Mouse (Mus musculus) forebrain, embryonic 14.5 days (tissue): ENCODE data around the gene Mrpl39. TPM values are rescaled to one million over a fixed set of nuclear protein-coding genes. Genes with fewer than 3 reads are reported as not detected.

ENCODE experiments used
- ATAC-seq: fragments of 200-750 bp; cut with Nextera tagmentation; 2 replicates; pipeline ENCODE4 v1.8.0; 2017; ENCODE audit warnings: mild to moderate bottlenecking, moderate library complexity
- DNase-seq: peaks from one replicate; pipeline ENCODE4 v3.0.0-alpha.2; 2015; ENCODE audit warnings: low spot score
- H3K27ac ChIP-seq: fragments of 300-500 bp; sonication (generic); 2 replicates; pipeline ENCODE4 v1.5.1; 2014; ENCODE audit warnings: low read depth, mild to moderate bottlenecking, control low read depth, low read length, moderate library complexity
- H3K27me3 ChIP-seq: fragments of 300-500 bp; sonication (generic); replicated peaks from 2 replicates; pipeline ENCODE4 v1.6.1; 2014; ENCODE audit warnings: low read length, control low read depth, mixed read lengths; ENCODE audit not compliant: control insufficient read depth, insufficient read depth
- H3K36me3 ChIP-seq: fragments of 300-500 bp; sonication (generic); 2 replicates; pipeline ENCODE4 v1.6.1; 2014; ENCODE audit warnings: low read length, control low read depth; ENCODE audit not compliant: control insufficient read depth, insufficient read depth
- H3K4me1 ChIP-seq: fragments of 300-500 bp; sonication (generic); 2 replicates; pipeline ENCODE4 v1.6.1; 2014; ENCODE audit warnings: antibody characterized with exemption, low read length, control low read depth; ENCODE audit not compliant: control insufficient read depth, insufficient read depth
- H3K4me2 ChIP-seq: fragments of 300-500 bp; sonication (generic); 2 replicates; pipeline ENCODE4 v1.6.1; 2014; ENCODE audit warnings: mild to moderate bottlenecking, control low read depth, low read length
- H3K4me3 ChIP-seq: fragments of 300-500 bp; sonication (generic); 2 replicates; pipeline ENCODE4 v1.5.1; 2014; ENCODE audit warnings: low read depth, low read length, control low read depth
- H3K9ac ChIP-seq: fragments of 300-500 bp; sonication (generic); 2 replicates; pipeline ENCODE4 v1.6.1; 2014; ENCODE audit warnings: mild to moderate bottlenecking, low read length, control low read depth, moderate library complexity
- H3K9me3 ChIP-seq: fragments of 300-500 bp; sonication (generic); replicated peaks from 2 replicates; pipeline ENCODE4 v1.6.1; 2016; ENCODE audit warnings: low read length, control low read depth, mixed read lengths; ENCODE audit not compliant: control insufficient read depth
- WGBS: fragments of 180-500 bp; shearing (Covaris S2); extraction: QIAGEN DNeasy Blood & Tissue Kit; methylation state at CpG from one replicate; pipeline ENCODE4 v1.1.7; 2014; 5-methylcytosine and 5-hydroxymethylcytosine counted together
- polyA plus RNA-seq: library from polyadenylated mRNA; unstranded; fragments of >200 nt; fragmentation: Nextera tagmentation; extraction: Ambion mirVana; gene quantifications from 2 replicates; pipeline ENCODE4 v1.2.1, GENCODE M21; 2014

The Mrpl39 gene
- polyA plus RNA-seq = 35.4 and 43.7 TPM in 2 replicates

- Histone ChIP-seq H3K4me3 (peak within 1 kb of the TSS; percentile 61), H3K27ac (peak within 1 kb of the TSS; percentile 46; the same call in 1 of the 2 replicates), H3K9me3 (no peaks in the 10 kb centered on the region), H3K27me3 (no peaks in the 10 kb centered on the region), H3K4me1 (peaks cover 5% of the 10 kb centered on the region), H3K9ac (peak within 1 kb of the TSS; percentile 70), H3K36me3 (peaks cover 17% of the 10 kb centered on the region), H3K4me2 (peak within 1 kb of the TSS; percentile 58)
- under 1% methylated on average over 65 of the region's 66 CpGs for WGBS
- DNase-seq (peak; percentile 97), ATAC-seq (peak; percentile 99)
Measured at GRCm38 (mm10) chr16:84735166-84736105, at the start of gene Mrpl39. Mrpl39 (minus strand) TSS chr16:84735742.

DNA sequence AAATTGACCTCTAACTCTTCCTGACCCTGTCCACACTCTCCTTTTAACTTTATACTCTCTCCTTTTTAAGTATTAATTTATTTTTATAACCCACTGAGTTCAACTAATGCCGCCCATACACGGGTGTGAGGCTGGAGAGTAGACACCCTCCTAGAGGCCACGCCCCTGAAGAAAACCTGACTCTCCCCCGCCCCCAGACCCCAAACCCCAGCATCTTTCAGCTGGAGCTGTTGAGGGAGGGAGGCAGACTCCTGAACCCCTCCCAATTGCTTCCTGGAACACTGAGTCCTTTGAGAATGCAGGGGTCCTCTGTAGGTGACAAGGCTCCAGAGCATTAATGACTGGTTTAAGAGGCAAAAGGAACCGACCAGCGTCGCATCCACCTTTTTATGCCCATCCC lies 49.4 kb upstream of the Mrpl39 start:
- Histone ChIP-seq H3K4me2 (no peak overlapping the region), H3K9ac (no peak overlapping the region), H3K27me3 (no peaks in the 10 kb centered on the region), H3K4me1 (0 out of 2 replicates have a peak, but pooled peaks cover 3% of the 10 kb centered on the region), H3K4me3 (no peak overlapping the region), H3K27ac (no peak overlapping the region), H3K9me3 (no peaks in the 10 kb centered on the region), H3K36me3 (no peaks in the 10 kb centered on the region)
- no peak for DNase-seq
- no peak for ATAC-seq
- WGBS = 7% methylated on average over 7 of the region's 7 CpGs

DNA sequence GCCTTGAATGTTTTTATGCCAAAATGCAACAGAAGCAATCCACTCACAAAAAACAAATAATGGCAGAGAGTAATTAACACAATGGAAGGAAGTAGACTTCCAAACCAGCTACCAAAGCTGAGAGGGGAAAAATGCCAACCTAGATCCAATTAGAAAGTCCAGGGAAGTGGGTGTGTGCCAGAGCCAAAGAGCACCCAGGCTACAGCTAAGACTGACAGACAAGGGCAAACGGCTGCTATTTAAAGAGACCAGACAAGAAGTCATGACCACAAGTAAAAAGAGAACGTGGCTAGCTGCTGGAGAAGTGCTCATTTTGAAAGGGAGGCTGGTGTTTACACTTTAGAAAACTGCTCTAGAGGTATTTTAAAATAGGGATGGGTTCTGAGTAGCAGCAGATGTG lies 47.7 kb upstream of the Mrpl39 start:
- WGBS = 45% methylated on average over 2 of the region's 2 CpGs
- Histone ChIP-seq H3K9ac (no peak overlapping the region), H3K4me2 (no peak overlapping the region), H3K4me1 (0 out of 2 replicates have a peak, but pooled peaks cover 3% of the 10 kb centered on the region), H3K4me3 (no peak overlapping the region), H3K27me3 (no peaks in the 10 kb centered on the region), H3K36me3 (no peaks in the 10 kb centered on the region), H3K27ac (no peak overlapping the region), H3K9me3 (0 out of 2 replicates have a peak, but pooled peaks cover 2% of the 10 kb centered on the region)
- DNase-seq (no peak), ATAC-seq (no peak)

GRCm38 (mm10) chr16:84779718-84780117 lies 44.2 kb upstream of the Mrpl39 start:
- H3K4me2 ChIP-seq = no peak overlapping the region
- H3K4me3 ChIP-seq = no peak overlapping the region
- H3K27me3 ChIP-seq = no peaks in the 10 kb centered on the region
- H3K9me3 ChIP-seq = 0 out of 2 replicates have a peak, but pooled peaks cover 2% of the 10 kb centered on the region
- DNase-seq (no peak), ATAC-seq (no peak)
- H3K9ac ChIP-seq = no peak overlapping the region
- H3K36me3 ChIP-seq = no peaks in the 10 kb centered on the region
- WGBS = 86% methylated on average over 5 of the region's 5 CpGs
- H3K4me1 ChIP-seq = 0 out of 2 replicates have a peak, but pooled peaks cover 8% of the 10 kb centered on the region
- H3K27ac ChIP-seq = no peak overlapping the region

DNA sequence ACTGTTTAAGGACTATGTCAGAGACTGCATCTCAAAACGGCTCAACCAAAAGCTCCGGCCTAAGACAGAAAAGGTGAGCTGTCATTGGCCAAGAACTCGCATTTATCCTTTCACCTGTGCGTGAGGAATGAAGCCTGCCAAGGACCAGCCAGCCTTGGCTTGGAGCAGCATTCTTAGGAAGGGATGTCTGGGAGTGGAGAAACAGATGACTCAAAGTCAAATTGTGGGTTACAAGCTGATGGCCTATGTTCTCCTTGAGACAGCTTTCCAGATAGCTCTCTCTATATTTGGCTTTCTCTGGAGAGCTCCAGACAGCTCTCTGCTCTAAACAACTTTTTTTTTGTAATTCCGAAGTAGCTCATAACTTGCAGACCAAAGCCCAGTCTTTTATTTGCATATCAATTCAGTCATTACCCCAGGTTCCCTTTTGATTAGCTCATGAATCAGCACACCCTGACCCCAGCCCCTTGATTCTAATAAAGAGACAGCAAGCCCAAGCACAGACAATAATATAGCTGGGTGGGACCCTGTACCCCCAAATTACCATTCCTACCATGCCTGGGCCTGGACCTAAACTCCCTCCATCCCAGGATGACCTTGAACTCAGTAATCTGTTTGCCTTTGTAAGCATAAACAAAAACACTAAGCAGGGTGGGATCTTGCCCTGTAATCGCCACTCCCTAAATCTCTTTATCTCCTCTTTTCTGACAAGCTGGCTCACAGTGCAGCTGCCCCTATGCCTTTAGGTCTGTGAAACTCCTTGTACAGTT lies 43.5 kb upstream of the Mrpl39 start:
- DNase-seq (no peak), ATAC-seq (no peak)
- no peak overlapping the region for H3K4me3 ChIP-seq
- H3K9ac ChIP-seq = no peak overlapping the region
- no peaks in the 10 kb centered on the region for H3K27me3 ChIP-seq
- 0 out of 2 replicates have a peak, but pooled peaks cover 2% of the 10 kb centered on the region for H3K9me3 ChIP-seq
- H3K4me2 ChIP-seq = no peak overlapping the region
- no peaks in the 10 kb centered on the region for H3K36me3 ChIP-seq
- WGBS = 78% methylated on average over 6 of the region's 6 CpGs
- H3K27ac ChIP-seq = no peak overlapping the region
- H3K4me1 ChIP-seq = 0 out of 2 replicates have a peak, but pooled peaks cover 8% of the 10 kb centered on the region

GRCm38 (mm10) chr16:84778431-84778830 lies 42.9 kb upstream of the Mrpl39 start:
- Histone ChIP-seq H3K27ac (no peak overlapping the region), H3K4me1 (0 out of 2 replicates have a peak, but pooled peaks cover 8% of the 10 kb centered on the region), H3K9me3 (0 out of 2 replicates have a peak, but pooled peaks cover 2% of the 10 kb centered on the region), H3K9ac (no peak overlapping the region), H3K4me2 (no peak overlapping the region), H3K4me3 (no peak overlapping the region), H3K27me3 (no peaks in the 10 kb centered on the region), H3K36me3 (no peaks in the 10 kb centered on the region)
- ATAC-seq (no peak), DNase-seq (no peak)
- 93% methylated on average over 6 of the region's 6 CpGs for WGBS

GRCm38 (mm10) chr16:84776089-84776784 lies 40.7 kb upstream of the Mrpl39 start:
- H3K36me3 ChIP-seq = no peaks in the 10 kb centered on the region
- H3K4me1 ChIP-seq = 0 out of 2 replicates have a peak, but pooled peaks cover 5% of the 10 kb centered on the region
- H3K27me3 ChIP-seq = no peaks in the 10 kb centered on the region
- DNase-seq (no peak), ATAC-seq (no peak)
- 0 out of 2 replicates have a peak, but pooled peaks cover 2% of the 10 kb centered on the region for H3K9me3 ChIP-seq
- no peak overlapping the region for H3K9ac ChIP-seq
- peak overlapping the region; percentile 91 for H3K4me2 ChIP-seq
- WGBS = 48% methylated on average over 7 of the region's 7 CpGs
- H3K4me3 ChIP-seq = peak overlapping the region; percentile 69; the same call in 1 of the 2 replicates
- H3K27ac ChIP-seq = no peak overlapping the region

DNA sequence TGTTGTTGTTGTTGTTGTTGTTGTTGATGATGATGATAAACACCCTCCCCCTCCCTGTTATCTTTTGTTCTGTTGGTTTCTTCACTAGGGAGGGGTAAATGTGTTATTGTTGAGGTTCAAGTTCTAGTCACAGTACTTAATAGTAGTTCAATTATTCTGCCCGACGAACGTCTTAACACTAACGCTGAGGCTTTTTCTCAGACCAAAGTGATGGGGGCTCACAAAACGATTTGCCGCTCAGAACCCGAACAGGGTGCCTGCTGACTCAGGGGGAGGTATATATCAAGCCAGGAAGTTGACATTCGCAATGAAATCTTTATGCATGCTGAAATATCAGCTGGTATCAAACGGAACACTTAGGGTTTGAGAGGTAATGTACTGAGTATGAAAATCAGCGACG lies 39.8 kb upstream of the Mrpl39 start:
- H3K27me3 ChIP-seq = no peaks in the 10 kb centered on the region
- H3K4me3 ChIP-seq = peak overlapping the region; percentile 69
- H3K27ac ChIP-seq = 0 out of 2 replicates have a peak overlapping the region, but pooled peaks have one; percentile 90
- no peaks in the 10 kb centered on the region for H3K36me3 ChIP-seq
- 16% methylated on average over 11 of the region's 11 CpGs for WGBS
- 0 out of 2 replicates have a peak, but pooled peaks cover 2% of the 10 kb centered on the region for H3K9me3 ChIP-seq
- H3K4me1 ChIP-seq = 0 out of 2 replicates have a peak, but pooled peaks cover 5% of the 10 kb centered on the region
- peak overlapping the region; percentile 91 for H3K4me2 ChIP-seq
- peak overlapping the region; percentile 71 for H3K9ac ChIP-seq
- no peak for ATAC-seq
- DNase-seq = no peak
